Mouse (Mus musculus) erythroid progenitor cell, adult 5-6 weeks (primary cell): ENCODE measurements at regions not wholly inside any gene's neighbourhood (a gene's known extent, or its start where the extent isn't known, plus 50 kb on each side); places are given as distances from the start of the nearest gene placed in this dataset.

Experiments used
- ATAC-seq: replicated peaks from 2 replicates; pipeline ENCODE4 v1.8.0; 2016; ENCODE audit warnings: moderate number of reproducible peaks, mild to moderate bottlenecking, moderate TSS enrichment, inconsistent platforms; ENCODE audit not compliant: poor library complexity, low FRiP score, severe bottlenecking

DNA sequence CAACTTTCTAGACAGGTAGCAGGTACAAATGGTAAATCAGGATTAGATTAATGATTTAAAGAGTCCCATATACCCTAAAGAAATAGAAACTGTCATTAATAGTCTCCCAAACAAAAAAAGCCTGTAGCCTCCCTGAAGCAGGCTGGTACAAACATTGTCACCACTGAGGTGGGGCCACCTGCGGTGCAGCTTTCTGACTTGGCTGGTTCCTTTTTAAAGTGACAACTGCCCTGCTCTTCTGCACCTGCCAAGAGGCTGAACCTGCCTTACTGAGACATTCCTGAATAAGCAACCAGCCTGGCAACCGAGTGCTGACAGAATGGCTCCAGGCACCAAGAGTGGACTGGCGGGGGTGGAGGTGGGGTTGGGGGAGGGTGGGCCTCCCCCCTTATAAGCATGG, 687.0 kb upstream of the Vrk2 start:
- ATAC-seq = no peak

DNA sequence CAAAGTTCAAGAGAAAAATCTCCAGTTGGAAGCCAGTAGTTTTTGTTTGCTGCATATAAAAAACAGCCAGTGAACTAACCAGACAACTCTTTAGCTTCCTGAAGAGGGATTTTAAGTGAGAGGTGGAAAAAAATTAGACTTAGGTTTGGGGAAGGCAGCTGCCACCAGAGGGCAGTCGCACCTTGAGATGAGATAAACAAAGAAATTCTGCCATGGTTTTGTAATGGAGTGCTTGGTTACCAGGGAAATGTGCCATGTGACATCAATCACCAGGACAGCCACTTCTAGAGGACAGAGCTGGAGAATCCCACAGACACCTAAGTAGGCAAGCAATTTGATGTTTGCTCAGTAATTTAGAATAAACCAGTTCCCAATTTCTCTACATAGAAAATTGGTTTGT, 670.5 kb upstream of the Vrk2 start:
- ATAC-seq = no peak

DNA sequence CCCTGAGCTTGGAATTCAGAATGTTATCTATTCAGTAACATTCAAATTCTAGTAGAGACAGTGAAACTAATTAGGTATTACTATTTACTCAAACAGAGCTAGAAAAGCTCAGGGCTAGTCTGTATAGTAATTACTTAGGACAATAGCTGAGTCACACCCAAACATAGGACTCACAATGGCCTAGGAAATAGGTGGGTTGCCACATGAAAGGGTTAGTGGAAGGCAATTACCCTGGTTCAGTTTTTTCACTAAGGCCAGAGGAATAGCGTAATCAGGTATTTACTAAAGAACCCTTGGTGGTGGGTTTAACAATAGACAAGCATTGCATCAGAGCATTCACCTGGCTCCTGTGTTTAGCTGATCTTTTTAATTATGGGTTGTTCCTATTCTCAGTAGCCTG, 664.7 kb upstream of the Vrk2 start:
- ATAC-seq = no peak

DNA sequence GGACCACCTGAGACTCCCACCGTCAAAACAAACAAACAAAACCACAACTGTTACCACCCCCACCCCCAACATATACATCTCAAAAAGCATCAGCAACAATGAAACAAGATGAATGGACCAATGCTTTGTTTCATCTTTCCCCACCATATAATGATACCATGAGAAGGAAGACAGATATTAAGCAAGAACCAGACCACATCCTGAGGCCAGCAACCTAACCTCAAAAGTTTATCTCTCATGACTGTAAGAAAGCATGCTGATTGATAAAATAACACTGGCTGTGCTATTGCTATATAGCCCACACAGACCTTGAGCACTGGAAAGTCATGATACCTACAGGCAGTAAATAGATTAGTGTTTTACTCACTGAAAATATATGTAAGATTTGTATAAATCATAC, 642.1 kb upstream of the Vrk2 start:
- ATAC-seq = no peak

DNA sequence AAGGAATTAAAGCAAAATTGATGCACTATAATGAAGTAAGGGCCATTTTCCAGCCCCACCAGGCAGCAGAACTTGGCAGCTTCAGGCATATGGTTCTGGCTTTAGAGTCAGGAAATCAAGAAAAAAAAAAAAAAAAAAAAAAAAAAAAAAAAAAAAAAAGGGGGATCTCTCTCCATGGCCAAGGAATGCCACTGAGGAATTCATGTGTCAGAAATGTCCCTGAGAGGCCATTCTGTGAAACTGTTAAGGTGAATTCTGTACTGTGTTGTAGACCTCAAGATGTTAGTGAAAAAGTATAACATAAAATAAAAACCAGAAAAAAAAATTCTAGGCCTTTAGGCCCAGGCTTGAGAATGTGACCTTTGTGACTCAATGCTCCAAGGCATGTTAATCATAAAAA, 632.7 kb upstream of the Vrk2 start:
- no peak for ATAC-seq

DNA sequence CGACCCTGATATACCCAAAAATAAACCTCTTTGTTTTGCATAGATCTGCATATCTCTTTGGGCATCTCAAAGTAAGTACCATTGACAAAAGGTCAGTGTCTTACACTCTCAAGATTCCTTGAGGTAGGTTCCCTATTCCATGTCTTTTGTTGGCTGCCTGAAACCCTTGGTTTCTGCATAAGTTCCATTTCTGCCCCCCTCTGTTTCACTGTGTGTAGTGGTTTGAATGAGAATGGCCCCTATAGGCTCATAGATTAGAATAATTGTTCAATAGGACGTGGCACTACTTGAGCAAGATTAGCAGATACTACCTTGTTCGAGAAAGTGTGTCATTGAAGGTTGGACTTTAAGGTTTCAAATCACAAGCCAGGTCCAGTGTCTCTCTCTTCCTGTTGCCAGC, 628.6 kb upstream of the Vrk2 start:
- ATAC-seq = no peak

DNA sequence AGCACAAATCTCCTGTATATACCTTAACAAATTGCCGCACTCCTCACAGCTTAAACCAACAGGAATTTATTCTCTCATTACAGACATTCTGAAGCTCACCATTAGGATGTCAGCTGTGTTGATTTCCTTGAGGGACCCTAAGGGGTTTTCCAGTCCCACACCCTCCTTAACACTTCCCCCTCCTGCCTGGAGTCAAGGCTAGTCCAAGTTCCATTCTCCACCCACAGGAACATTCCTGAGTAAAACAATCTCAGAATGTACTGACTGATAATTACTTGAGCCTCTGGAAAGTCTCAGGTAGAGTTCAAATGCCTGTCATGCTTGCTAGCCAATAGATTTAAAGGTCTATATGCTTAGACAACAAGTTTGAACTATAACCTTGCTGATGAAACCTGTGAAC, 628.2 kb upstream of the Vrk2 start:
- no peak for ATAC-seq

DNA sequence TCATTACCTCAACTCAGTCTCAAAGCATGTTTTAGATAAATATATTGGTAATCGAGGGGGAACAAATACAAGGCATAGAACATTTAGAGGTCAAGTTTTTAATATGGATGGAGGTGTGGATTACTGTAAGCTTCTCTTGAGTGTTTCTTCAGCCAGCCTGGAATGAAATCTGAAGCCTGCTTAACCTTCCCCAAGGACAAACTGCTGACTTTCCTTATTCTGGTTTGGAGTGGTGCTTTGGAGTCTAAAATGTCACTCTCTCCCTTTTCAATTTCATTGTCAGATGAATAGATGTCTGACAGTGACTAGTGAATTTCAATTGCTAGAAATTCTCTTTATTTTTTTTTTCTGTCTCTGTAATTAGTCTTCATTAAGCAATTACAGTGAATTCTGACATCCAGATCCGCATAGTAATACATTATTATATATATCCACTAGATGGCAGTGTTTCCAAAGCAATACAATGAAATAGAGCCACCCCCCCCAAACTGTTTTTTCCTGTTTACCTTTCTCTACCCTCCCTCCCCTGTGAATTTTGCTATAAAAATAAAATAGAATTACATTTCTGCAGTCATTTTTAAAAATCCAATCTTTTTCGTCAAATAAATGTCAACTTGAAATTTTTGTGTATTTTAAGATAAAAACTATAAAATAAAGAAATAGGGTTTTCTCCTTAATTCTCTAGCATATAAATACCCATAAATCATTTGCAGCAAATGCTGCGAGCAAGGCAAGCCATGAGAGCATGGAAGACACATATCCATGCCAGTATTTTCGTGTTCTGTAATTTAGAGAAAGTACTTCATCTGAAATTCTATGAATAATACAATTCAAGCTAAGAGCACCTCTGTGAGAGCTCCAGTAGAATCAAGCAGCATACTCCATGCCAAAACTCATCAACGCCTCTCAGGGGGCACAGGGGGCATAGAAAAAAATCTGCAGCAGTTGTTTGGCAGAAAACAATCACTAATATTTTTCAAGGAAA, 626.2 kb upstream of the Vrk2 start:
- ATAC-seq = no peak

DNA sequence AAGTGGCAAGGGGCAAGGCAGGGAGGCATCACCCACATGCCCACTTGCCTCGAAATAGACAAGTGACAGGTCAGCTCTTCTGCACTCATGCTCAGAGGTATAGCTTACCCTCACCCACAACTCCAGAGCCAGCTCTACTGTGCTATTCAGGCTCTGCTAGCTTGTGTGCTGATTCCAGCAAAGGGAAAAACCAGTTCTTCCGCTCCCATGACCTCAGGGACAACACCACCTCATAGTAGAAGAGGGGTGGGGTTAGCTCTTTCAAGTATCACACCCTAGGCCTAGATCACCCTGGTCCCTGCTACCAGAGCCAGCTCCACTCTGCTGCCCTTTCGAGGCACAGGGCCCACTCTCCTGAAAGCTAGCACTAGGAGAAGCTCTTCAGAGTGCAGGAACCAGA, 622.0 kb upstream of the Vrk2 start:
- ATAC-seq = peak; percentile 30; the same call in 1 of the 2 replicates

DNA sequence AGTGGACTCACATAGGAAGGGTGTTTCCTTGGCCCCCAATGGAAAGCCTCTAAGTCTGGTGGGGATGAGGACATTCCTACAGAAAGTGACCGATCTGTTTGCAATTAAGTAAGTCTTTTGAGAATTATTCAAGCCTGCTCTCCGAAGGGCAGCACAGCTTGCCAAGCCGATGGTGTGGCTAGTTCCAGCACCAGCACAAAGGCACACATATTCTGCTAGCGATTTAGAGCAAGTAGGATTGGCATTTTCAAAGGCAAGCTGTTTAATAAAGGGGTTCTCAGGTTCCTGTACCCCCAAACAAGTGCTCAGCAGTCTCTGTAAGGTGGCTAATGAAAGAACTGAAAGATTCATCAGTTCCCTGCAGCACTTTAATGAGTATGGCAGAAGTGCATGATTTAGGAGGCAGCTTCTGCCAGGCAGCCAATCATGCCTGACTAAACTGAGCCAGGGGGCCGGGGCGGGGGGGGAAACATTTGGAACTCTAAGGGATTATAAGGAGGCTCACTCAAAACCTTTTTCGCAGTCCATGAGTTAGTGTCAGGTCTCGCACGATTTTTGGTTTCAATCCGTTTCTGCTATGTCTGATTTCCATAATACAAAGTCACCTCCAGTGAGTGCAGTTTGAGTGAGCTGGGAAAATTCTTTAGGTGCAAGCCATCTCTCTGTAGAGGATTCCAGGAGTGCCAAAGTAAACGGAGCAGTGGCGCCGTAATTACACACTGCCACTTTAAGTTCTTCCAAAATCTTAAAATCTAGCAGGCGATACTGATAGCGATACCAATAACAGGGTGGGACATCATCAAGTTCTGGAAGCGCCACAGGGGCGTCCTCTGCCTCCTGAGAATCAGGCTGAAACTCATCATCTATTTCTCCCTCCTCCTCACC, 609.8 kb upstream of the Vrk2 start:
- no peak for ATAC-seq

DNA sequence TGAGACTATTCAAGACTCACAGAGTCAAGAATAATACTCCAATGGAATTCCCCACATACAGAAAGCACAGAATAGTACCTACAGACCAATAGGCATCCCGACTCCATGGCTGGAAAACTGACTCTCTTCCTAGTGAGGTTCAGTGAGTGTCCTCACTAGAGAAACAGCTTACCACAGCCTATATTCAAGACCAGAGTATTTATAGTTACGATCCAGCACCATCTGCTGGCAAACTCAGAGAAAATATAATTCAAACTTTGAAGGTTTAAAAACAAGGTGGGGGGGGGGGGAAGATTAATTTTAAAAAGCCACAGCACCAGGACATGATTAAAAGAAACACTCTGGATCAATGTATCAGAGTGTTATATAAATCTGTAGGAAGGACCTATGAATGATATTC, 590.2 kb upstream of the Vrk2 start:
- ATAC-seq = no peak

DNA sequence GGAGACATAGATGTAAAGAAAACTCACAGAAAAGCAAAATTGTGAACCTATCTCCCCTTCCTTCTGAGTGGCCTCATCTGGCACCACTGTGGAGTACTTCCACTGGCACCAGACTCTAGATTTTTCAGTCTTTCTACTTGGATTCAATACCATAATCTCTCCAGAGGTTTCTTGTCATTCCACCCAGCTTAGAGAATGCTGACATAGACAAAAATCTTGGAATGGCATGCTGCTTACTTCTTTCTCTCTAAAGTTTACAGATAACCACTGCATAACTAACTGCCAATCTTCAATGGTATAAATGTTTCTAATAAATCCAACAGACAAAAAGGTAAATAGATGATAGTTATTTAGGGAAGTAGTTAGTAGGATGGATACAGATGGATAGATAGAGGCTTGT, 589.6 kb upstream of the Vrk2 start:
- ATAC-seq = no peak

DNA sequence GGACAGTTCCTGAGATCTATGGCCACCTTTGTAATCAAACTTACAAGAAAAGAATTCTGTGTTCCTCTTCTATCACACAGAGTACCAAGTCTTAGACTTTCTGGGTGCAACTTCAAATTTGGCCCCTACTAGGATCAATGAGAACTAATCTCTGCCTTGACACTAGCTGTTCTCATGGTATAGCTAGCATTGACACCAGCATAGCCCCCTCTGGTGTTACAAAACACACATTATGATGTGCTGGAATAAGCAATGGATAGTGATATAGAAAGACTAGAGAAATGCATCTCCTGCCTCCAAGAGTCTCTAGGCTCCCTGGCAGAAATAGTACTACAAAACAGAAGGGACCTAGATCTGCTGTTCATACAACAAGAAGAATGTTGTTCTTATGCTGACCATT, 566.6 kb upstream of the Vrk2 start:
- no peak for ATAC-seq
